Mouse (Mus musculus) lung, embryonic 14.5 days (tissue): ENCODE data around the gene Vmn2r34. TPM values are rescaled to one million over a fixed set of nuclear protein-coding genes. Genes with fewer than 3 reads are reported as not detected.
"Not testable (repeated sequence)": the region's sequence is repeated elsewhere in the genome, so short reads cannot be mapped to it uniquely, and the experiment has no call there.

Experiments
- ATAC-seq: fragments of 200-750 bp; cut with Nextera tagmentation; 2 replicates; pipeline ENCODE4 v1.8.0; 2017; ENCODE audit warnings: mild to moderate bottlenecking, moderate TSS enrichment, moderate library complexity; ENCODE audit not compliant: insufficient read depth
- DNase-seq: peaks from one replicate; pipeline ENCODE4 v3.0.0-alpha.2; 2015
- H3K27ac ChIP-seq: fragments of 300-500 bp; sonication (generic); 2 replicates; pipeline ENCODE4 v1.5.1; 2014; ENCODE audit warnings: low read depth, mild to moderate bottlenecking, moderate library complexity
- H3K27me3 ChIP-seq: fragments of 300-500 bp; sonication (generic); 2 replicates; pipeline ENCODE4 v1.6.1; 2014; ENCODE audit warnings: low read length, control low read depth; ENCODE audit not compliant: insufficient read depth
- H3K36me3 ChIP-seq: fragments of 300-500 bp; sonication (generic); 2 replicates; pipeline ENCODE4 v1.6.1; 2014; ENCODE audit warnings: control low read depth; ENCODE audit not compliant: insufficient read depth
- H3K4me1 ChIP-seq: fragments of 300-500 bp; sonication (generic); 2 replicates; pipeline ENCODE4 v1.6.1; 2014; ENCODE audit warnings: antibody characterized with exemption, control low read depth; ENCODE audit not compliant: insufficient read depth
- H3K4me2 ChIP-seq: fragments of 300-500 bp; sonication (generic); 2 replicates; pipeline ENCODE4 v1.6.1; 2014; ENCODE audit warnings: mild to moderate bottlenecking
- H3K4me3 ChIP-seq: fragments of 300-500 bp; sonication (generic); 2 replicates; pipeline ENCODE4 v1.5.1; 2014; ENCODE audit warnings: low read depth, low read length
- H3K9ac ChIP-seq: fragments of 300-500 bp; sonication (generic); 2 replicates; pipeline ENCODE4 v1.6.1; 2014
- H3K9me3 ChIP-seq: fragments of 300-500 bp; sonication (generic); 2 replicates; pipeline ENCODE4 v1.6.1; 2016; ENCODE audit warnings: low read depth, low read length, control low read depth
- WGBS: fragments of 180-500 bp; shearing (Covaris S2); extraction: QIAGEN DNeasy Blood & Tissue Kit; methylation state at CpG from one replicate; pipeline ENCODE4 v1.1.7; 2014; 5-methylcytosine and 5-hydroxymethylcytosine counted together
- polyA plus RNA-seq: library from polyadenylated mRNA; unstranded; fragments of >200 nt; fragmentation: Nextera tagmentation; extraction: Ambion mirVana; gene quantifications from 2 replicates; pipeline ENCODE4 v1.2.1, GENCODE M21; 2014

Vmn2r34 gene
- polyA plus RNA-seq: not detected in 2 replicates

- ATAC-seq, H3K4me1 ChIP-seq, H3K27ac ChIP-seq, H3K9me3 ChIP-seq, H3K4me3 ChIP-seq, DNase-seq, H3K4me2 ChIP-seq, H3K36me3 ChIP-seq, H3K9ac ChIP-seq, H3K27me3 ChIP-seq: not testable (repeated sequence)
- no CpG with 5 or more reads among the region's 2 CpGs for WGBS
Observed at GRCm38 (mm10) chr7:7689413-7689812, at the start of gene Vmn2r34. Gene Vmn2r34, minus strand, starts transcription at chr7:7689513.

DNA sequence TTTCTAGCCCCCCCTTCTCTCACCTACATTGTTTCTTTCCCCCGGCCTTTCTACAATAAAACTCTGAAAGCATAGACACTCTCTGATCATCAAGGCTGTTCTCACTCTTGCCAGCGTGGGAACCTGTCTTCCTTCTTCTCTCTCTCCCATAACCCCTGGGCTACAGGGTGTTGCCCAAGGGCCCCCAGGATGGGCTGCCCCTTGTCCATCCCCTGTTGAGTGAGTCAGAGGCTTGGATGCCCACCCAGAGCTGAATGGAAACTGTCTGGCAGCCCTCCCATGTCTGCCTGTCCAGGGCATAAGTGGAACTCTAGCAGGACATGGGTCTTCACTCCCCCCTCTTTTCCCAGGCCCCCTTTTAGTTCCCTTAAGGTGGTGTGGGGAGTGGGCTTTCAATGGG lies 15.3 kb downstream of the Vmn2r34 start:
- not testable (repeated sequence) for H3K27ac ChIP-seq, H3K27me3 ChIP-seq, H3K4me2 ChIP-seq, H3K4me1 ChIP-seq, H3K36me3 ChIP-seq, DNase-seq, ATAC-seq, H3K9me3 ChIP-seq, H3K4me3 ChIP-seq, H3K9ac ChIP-seq
- WGBS: 71% methylated on average over 2 of the region's 2 CpGs

Other genes with a start within 250 kb of the Vmn2r34 start
- not detected in 2 replicates for gene Vmn2r32, start 209.5 kb downstream of the Vmn2r34 start, polyA plus RNA-seq
- gene Vmn2r33, start 122.7 kb downstream of the Vmn2r34 start, polyA plus RNA-seq: not detected in 2 replicates
- gene Vmn2r35, start 130.4 kb upstream of the Vmn2r34 start, polyA plus RNA-seq: not detected in 2 replicates
- gene Vmn2r36, start 213.0 kb upstream of the Vmn2r34 start, polyA plus RNA-seq: not detected in 2 replicates